Mouse (Mus musculus): Measurements from ENCODE around the gene Neo1. TPM values are rescaled to one million over a fixed set of nuclear protein-coding genes. Genes with fewer than 3 reads are reported as not detected.

Neo1 gene
- polyA plus RNA-seq, 1 experiment: 7.3 TPM

DNA sequence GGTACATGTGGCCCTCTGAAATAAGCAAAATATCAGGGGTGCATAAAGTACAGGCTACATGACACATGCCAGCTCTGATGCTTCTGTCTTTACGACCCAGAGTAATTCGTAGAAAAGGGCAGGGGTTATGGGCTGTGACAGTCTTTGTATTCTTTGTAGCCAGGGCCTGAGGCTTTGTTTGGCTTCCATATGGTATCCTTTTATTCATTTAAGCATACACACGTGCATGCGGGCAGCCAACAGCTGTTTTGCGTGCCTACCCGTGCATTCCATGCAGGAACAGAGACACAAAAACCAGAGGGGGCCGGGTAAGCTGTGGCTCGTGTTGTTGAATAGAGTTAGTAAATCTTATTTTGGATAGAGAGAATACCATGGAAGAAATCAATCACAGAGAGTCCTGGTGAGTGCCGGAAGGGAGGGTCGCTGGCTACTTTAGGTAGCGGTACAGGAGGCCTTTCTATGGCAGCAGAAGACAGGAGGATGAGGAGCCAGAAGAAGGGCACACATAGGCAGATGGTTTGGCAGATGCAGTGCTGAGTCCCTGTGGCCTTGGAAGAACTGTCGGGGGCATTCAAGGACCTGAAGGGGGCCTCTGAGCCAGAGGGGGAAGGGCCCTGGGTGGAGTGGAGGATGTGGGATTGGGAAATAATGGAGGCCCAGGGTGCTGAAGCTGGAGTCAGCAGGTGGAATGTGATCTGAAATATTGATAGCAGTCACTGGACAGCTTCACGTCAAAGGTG is 186.5 kb downstream of the Neo1 start:
- Histone ChIP-seq H3K4me1 (ENCODE audit: control insufficient read depth, insufficient read depth, insufficient read length, low read length) (no peaks in the 10 kb centered on the region), H3K27ac (replicated peaks; ENCODE audit: low read depth, low read length) (no peak overlapping the region), H3K4me3 (ENCODE audit: insufficient read depth, low read depth, low read length) (no peak overlapping the region)

DNA sequence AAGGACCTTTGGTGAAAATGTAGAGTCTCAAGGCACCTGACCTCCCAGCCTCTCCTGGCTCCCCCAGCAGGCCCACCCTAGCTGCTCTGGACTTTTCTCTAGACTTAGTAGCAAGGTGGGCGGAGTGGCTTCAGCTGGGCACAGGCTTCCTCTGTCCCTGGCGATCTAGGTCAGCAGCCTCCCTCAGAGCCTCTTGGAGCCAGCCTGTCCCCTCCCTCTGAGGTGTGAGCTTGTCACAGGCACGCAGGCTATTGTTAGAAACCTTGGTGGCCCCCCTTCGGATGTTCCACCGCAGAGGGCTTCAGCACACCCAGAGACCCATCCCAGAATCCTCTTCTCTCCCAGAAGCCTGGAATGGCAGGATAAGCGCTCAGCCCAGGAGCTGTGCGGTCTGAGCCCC is 188.6 kb downstream of the Neo1 start:
- Histone ChIP-seq H3K27ac (replicated peaks; ENCODE audit: low read depth, low read length) (no peak overlapping the region), H3K4me3 (ENCODE audit: insufficient read depth, low read depth, low read length) (no peak overlapping the region)

DNA sequence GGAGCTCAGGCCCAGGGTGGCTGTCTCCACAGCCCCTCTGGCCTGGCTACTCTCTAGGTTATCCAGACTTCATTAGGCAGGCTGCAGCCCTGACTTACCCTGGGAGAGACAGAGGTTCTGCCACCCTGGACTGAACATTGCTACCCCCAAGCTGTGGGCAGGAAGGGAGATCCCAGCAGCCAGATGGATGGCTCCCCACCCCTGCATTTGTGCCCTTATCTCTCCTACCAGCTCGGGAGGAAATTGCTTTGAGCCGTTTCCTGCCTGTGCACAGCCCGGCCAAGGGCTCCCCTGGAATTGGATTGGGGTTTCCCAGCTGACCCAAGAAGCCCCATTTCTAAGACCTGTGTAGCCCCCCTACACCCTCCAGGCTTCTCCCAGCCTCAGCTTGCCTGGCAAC is 189.2 kb downstream of the Neo1 start:
- Histone ChIP-seq H3K27ac (replicated peaks; ENCODE audit: low read depth, low read length) (no peak overlapping the region), H3K4me1 (ENCODE audit: control insufficient read depth, insufficient read depth, insufficient read length, low read length) (no peaks in the 10 kb centered on the region), H3K4me3 (ENCODE audit: insufficient read depth, low read depth, low read length) (no peak overlapping the region)

More for the DNA sequence above, 188.6 kb downstream of the Neo1 start:
- no peaks in the 10 kb centered on the region for H3K4me1 ChIP-seq (ENCODE audit: control insufficient read depth, insufficient read depth, insufficient read length, low read length)

DNA sequence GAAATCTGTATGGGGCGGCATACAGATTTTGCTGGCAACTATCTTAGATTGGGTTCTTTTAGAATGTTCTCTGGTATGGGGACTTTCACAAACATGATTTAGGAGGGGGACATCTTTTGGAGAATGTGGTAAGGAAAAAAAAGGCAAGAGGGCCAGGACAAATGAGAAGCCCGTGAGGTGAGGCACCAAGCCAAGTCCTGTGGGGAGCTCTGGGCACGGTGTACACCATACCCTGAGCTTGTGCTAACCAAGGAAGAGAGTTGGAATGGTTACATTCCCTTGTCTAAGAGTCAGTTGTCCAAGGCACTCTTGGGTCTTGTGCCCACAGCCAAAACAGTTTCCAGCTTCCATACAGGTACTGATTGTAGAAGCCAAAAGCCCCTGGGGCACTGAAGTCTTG is 191.6 kb downstream of the Neo1 start:
- H3K4me3 ChIP-seq (ENCODE audit: insufficient read depth, low read depth, low read length): no peak overlapping the region

DNA sequence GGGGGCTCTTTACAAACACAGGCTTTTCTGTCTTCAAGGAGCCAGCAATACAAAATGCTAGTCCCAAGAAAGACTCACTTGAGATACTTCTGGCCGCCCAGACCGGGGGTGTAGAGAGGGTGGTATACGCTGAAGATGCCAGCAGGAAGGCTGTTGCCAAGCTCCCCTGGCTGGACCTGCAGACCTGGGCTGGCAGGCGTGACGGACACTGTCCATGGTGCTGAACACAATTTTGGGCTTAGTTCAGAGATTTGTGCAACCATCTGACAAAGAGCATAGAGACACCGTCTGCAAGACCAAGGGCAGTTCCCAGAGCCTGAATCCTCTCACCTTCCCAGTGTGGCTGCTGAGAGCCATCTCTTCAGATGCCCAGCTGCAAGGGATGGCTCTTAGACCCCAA is 194.6 kb downstream of the Neo1 start:
- Histone ChIP-seq H3K4me1 (ENCODE audit: control insufficient read depth, insufficient read depth, insufficient read length, low read length) (no peaks in the 10 kb centered on the region), H3K27ac (replicated peaks; ENCODE audit: low read depth, low read length) (no peak overlapping the region), H3K4me3 (ENCODE audit: insufficient read depth, low read depth, low read length) (no peak overlapping the region)

More for the DNA sequence above, 191.6 kb downstream of the Neo1 start:
- Histone ChIP-seq H3K4me1 (ENCODE audit: control insufficient read depth, insufficient read depth, insufficient read length, low read length) (no peaks in the 10 kb centered on the region), H3K27ac (replicated peaks; ENCODE audit: low read depth, low read length) (no peak overlapping the region)

DNA sequence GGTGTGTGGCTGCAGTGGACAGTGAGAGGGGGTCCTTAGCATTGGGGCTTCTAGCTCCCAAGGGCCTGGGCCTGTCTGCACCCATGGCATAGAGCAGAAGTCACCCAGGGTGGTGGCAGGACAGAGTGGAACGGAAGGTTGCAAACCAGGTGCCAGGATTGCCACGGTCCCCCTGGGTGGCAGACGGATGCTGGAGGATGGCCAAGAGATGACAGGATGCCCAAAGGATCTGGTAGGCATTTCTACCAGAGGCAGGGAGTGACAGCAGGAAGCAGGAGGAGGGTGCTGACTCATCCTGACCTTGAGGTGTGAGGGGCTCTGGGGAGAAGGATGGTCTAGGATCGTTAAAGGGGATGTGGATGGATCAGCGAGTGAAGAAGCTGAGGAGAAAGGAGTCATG is 197.7 kb downstream of the Neo1 start:
- Histone ChIP-seq H3K27ac (replicated peaks; ENCODE audit: low read depth, low read length) (no peak overlapping the region), H3K4me1 (ENCODE audit: control insufficient read depth, insufficient read depth, insufficient read length, low read length) (no peaks in the 10 kb centered on the region), H3K4me3 (ENCODE audit: insufficient read depth, low read depth, low read length) (no peak overlapping the region)

DNA sequence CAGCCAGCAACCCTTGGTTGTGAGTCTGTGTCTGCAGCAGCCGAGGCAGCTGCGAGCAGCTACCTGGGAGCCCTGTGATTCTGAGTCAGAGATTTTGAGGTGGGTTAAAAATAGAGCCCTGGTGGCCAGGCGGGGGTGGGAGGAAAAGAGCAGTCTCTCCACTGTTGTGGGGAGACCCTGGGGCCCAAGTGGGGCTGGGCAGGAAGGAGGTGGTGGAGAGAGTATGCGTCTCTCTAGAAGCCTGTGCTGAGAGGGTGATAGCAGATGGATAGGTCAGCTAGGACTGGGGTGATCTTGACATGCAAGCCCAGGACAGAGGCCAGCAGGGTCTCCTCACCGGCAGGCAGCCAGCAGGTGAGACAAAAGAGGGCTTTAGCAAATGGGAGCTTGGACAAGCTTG is 199.1 kb downstream of the Neo1 start:
- H3K27ac ChIP-seq (replicated peaks; ENCODE audit: low read depth, low read length): no peak overlapping the region
- H3K4me3 ChIP-seq (ENCODE audit: insufficient read depth, low read depth, low read length): no peak overlapping the region
- no peaks in the 10 kb centered on the region for H3K4me1 ChIP-seq (ENCODE audit: control insufficient read depth, insufficient read depth, insufficient read length, low read length)

DNA sequence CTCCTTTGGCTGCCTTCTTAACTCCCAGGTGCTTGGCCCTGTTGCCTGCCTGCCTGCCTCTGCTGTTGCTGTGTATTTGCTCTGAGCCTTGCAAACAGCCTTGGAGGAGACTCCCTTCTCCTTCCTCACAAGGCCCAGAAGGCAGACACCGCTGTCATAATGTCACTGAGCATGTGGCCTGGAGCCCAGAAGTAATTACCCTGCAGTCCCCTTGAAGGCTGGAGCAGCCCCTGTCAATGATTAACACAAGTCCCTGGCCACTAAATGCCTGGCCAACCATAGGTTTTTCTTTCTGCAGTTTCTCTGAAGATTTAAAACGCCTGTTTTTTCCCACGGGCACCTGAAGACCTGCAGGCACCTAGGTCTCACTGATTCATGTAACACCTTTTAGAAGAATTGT is 203.3 kb downstream of the Neo1 start:
- Histone ChIP-seq H3K4me3 (ENCODE audit: insufficient read depth, low read depth, low read length) (no peak overlapping the region), H3K4me1 (ENCODE audit: control insufficient read depth, insufficient read depth, insufficient read length, low read length) (0 out of 2 replicates have a peak, but pooled peaks cover 4% of the 10 kb centered on the region), H3K27ac (replicated peaks; ENCODE audit: low read depth, low read length) (no peak overlapping the region)

DNA sequence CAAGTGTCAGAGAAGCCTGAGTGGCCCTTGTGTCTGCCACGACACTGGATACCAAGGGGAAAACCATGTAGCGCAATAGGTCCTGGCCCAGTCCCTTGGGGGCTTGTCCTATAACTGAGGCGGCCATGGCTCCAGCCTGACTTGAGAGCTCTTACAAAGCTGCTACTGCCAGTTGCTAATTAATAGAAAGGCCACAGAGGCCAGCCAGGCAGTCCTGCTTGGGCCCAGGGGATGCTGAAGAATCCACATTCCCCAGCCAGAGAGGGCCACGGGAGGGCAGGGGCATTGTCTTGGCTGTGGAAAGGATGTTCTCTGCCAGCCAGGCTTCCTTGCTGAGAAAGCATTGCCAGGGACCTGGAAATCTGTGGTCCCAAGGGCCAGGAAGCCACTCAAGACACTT is 206.6 kb downstream of the Neo1 start:
- Histone ChIP-seq H3K4me3 (ENCODE audit: insufficient read depth, low read depth, low read length) (no peak overlapping the region), H3K4me1 (ENCODE audit: control insufficient read depth, insufficient read depth, insufficient read length, low read length) (0 out of 2 replicates have a peak, but pooled peaks cover 4% of the 10 kb centered on the region), H3K27ac (replicated peaks; ENCODE audit: low read depth, low read length) (no peak overlapping the region)

Other genes starting within 250 kb of the Neo1 start
- gene Hcn4, start 213.0 kb downstream of the Neo1 start, polyA plus RNA-seq (2012; ENCODE audit: insufficient read depth, insufficient read length, missing spikeins): 0.16 and 0.25 TPM in 2 replicates